Mouse (Mus musculus) forebrain, embryonic 15.5 days (tissue): ENCODE results near the gene Gprasp1. TPM values are rescaled to one million over a fixed set of nuclear protein-coding genes. Genes with fewer than 3 reads are reported as not detected.
"Not testable (repeated sequence)": the region's sequence is repeated elsewhere in the genome, so short reads cannot be mapped to it uniquely, and the experiment has no call there.

Experiments used
- ATAC-seq: fragments of 200-750 bp; cut with Nextera tagmentation; replicated peaks from 2 replicates; pipeline ENCODE4 v1.8.0; 2017; ENCODE audit warnings: mild to moderate bottlenecking, moderate TSS enrichment, moderate library complexity
- H3K27ac ChIP-seq: fragments of 300-500 bp; sonication (generic); replicated peaks from 2 replicates; pipeline ENCODE4 v1.5.1; 2015; ENCODE audit warnings: mild to moderate bottlenecking, inconsistent platforms
- H3K27me3 ChIP-seq: fragments of 300-500 bp; sonication (generic); 2 replicates; pipeline ENCODE4 v1.6.1; 2015; ENCODE audit warnings: inconsistent platforms
- H3K36me3 ChIP-seq: fragments of 300-500 bp; sonication (generic); 2 replicates; pipeline ENCODE4 v1.6.1; 2015; ENCODE audit warnings: mild to moderate bottlenecking, inconsistent platforms
- H3K4me1 ChIP-seq: fragments of 300-500 bp; sonication (generic); 2 replicates; pipeline ENCODE4 v1.6.1; 2015; ENCODE audit warnings: inconsistent platforms
- H3K4me2 ChIP-seq: fragments of 300-500 bp; sonication (generic); replicated peaks from 2 replicates; pipeline ENCODE4 v1.6.1; 2015; ENCODE audit warnings: mild to moderate bottlenecking, inconsistent platforms
- H3K4me3 ChIP-seq: fragments of 300-500 bp; sonication (generic); 2 replicates; pipeline ENCODE4 v1.5.1; 2015; ENCODE audit warnings: mild to moderate bottlenecking, inconsistent platforms
- H3K9ac ChIP-seq: fragments of 300-500 bp; sonication (generic); replicated peaks from 2 replicates; pipeline ENCODE4 v1.6.1; 2015; ENCODE audit warnings: mild to moderate bottlenecking, inconsistent platforms
- H3K9me3 ChIP-seq: fragments of 300-500 bp; sonication (generic); 2 replicates; pipeline ENCODE4 v1.6.1; 2016; ENCODE audit warnings: inconsistent platforms
- WGBS: fragments of 180-500 bp; shearing (Covaris S2); methylation state at CpG from one replicate; pipeline ENCODE4 v1.1.7; 2015; ENCODE audit warnings: mixed read lengths; 5-methylcytosine and 5-hydroxymethylcytosine counted together
- polyA plus RNA-seq: library from polyadenylated mRNA; unstranded; fragments of >200 nt; fragmentation: Nextera tagmentation; extraction: Ambion mirVana; gene quantifications from 2 replicates; pipeline ENCODE4 v1.2.1, GENCODE M21; 2015

Gprasp1 gene
- 123 and 133 TPM in 2 replicates for polyA plus RNA-seq

- no peaks in the 10 kb centered on the region for H3K36me3 ChIP-seq
- H3K9me3 ChIP-seq = no peaks in the 10 kb centered on the region
- no peaks in the 10 kb centered on the region for H3K27me3 ChIP-seq
- 20% methylated on average over 48 of the region's 48 CpGs for WGBS
- peak within 1 kb of the TSS; percentile 64 for H3K9ac ChIP-seq
- peak within 1 kb of the TSS; percentile 94 for H3K27ac ChIP-seq
- H3K4me3 ChIP-seq = peak within 1 kb of the TSS; percentile 67
- peak; percentile 99 for ATAC-seq
- H3K4me1 ChIP-seq = peaks cover 13% of the 10 kb centered on the region; the same call in 1 of the 2 replicates
- peak within 1 kb of the TSS; percentile 46 for H3K4me2 ChIP-seq
Observed at GRCm38 (mm10) chrX:135742304-135743055, at the start of gene Gprasp1, which contains the start of gene Armcx5. TSS of gene Gprasp1 (plus strand) at chrX:135742733. TSS of gene Armcx5 (plus strand) at chrX:135742733.

- Histone ChIP-seq H3K9me3 (no peaks in the 10 kb centered on the region), H3K4me2 (no peak within 1 kb of the TSS), H3K27ac (no peak within 1 kb of the TSS), H3K4me3 (no peak within 1 kb of the TSS), H3K27me3 (no peaks in the 10 kb centered on the region), H3K4me1 (no peaks in the 10 kb centered on the region), H3K9ac (no peak within 1 kb of the TSS), H3K36me3 (no peaks in the 10 kb centered on the region)
- WGBS = 64% methylated on average over 1 of the region's 1 CpGs
- no peak for ATAC-seq
Observed at GRCm38 (mm10) chrX:135693633-135694032, 48.9 kb upstream of the Gprasp1 start, which contains the start of gene Tcp11x2. TSS of gene Tcp11x2 (minus strand) at chrX:135693790.

DNA sequence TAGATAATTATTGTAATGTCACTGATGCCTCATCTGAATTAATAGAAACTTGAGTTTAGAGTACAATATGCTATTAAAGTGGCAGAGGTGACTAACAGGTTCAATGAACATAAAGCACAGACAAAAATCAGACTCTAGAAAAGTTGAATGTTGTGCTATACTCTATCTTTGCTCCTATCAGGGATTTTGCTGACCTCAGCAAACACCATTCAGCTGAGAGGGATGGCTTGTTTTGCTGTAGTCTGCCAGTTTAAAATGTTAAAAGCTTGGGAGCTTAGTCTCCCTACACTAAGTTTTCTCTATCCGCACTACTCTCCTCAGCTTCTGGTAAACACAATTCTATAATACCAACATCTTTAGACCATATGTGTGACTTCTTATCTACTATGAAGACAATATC is 39.4 kb upstream of the Gprasp1 start:
- H3K9me3 ChIP-seq = no peaks in the 10 kb centered on the region
- no peak overlapping the region for H3K27ac ChIP-seq
- no peak overlapping the region for H3K4me3 ChIP-seq
- H3K4me2 ChIP-seq = no peak overlapping the region
- WGBS = 78% methylated on average over 1 of the region's 1 CpGs
- H3K36me3 ChIP-seq = no peaks in the 10 kb centered on the region
- H3K27me3 ChIP-seq = no peaks in the 10 kb centered on the region
- ATAC-seq = no peak
- H3K4me1 ChIP-seq = no peaks in the 10 kb centered on the region
- H3K9ac ChIP-seq = no peak overlapping the region

DNA sequence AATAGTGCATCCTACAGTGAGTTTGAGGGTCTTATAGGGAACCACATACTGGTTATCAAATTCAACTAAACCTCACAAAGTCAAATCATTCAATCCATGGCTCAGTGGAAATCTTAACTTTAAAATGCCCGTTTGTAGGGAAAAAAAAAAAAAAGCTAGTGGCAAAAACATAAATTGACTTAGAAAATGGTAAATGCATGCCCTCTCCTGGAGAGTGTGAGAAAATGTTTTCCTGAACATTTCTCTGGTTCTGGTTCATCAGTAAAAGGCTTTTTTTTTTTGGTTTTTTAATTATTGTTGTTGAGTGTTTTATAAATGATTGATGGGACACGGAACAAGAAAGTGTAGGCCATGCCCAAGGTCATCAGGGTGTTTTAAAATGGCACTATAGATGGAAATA is 38.2 kb upstream of the Gprasp1 start:
- 44% methylated on average over 2 of the region's 2 CpGs for WGBS
- no peak for ATAC-seq
- Histone ChIP-seq H3K4me3 (no peak overlapping the region), H3K9me3 (no peaks in the 10 kb centered on the region), H3K9ac (no peak overlapping the region), H3K4me2 (no peak overlapping the region), H3K36me3 (no peaks in the 10 kb centered on the region), H3K4me1 (no peaks in the 10 kb centered on the region), H3K27me3 (no peaks in the 10 kb centered on the region), H3K27ac (no peak overlapping the region)

- ATAC-seq = no peak
- Histone ChIP-seq H3K4me2 (no peak overlapping the region), H3K4me1 (no peaks in the 10 kb centered on the region), H3K27ac (no peak overlapping the region), H3K27me3 (no peaks in the 10 kb centered on the region), H3K9me3 (no peaks in the 10 kb centered on the region), H3K4me3 (no peak overlapping the region), H3K36me3 (no peaks in the 10 kb centered on the region), H3K9ac (no peak overlapping the region)
- 85% methylated on average over 2 of the region's 2 CpGs for WGBS
Observed at GRCm38 (mm10) chrX:135712845-135713244, 29.7 kb upstream of the Gprasp1 start.

DNA sequence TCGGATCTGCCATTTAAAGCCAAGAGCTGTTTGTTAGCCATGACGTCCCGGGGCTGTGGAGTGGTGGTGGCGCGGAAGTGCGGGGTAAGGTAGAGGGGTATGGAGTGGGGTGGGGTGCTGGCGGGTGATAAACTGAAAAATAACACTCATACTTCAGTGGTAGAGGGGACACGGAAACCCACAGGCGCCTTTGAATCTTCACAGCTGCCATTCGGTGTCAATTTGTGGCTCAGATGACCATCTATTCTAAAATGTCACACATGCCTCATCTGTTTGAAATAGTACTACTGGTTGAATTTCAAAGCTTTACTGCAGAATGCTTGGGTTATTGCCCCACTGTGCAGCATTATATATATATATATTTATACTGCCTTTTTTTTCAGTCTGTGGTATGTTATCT is 17.4 kb upstream of the Gprasp1 start, which contains the start of gene Tmsb15a:
Gene Tmsb15a (minus strand): TSS at position 101 of the 400 bp plus-strand sequence.
- H3K4me2 ChIP-seq = no peak within 1 kb of the TSS
- no peaks in the 10 kb centered on the region for H3K36me3 ChIP-seq
- H3K27ac ChIP-seq = no peak within 1 kb of the TSS
- H3K9ac ChIP-seq = no peak within 1 kb of the TSS
- no peak for ATAC-seq
- H3K4me1 ChIP-seq = no peaks in the 10 kb centered on the region
- H3K9me3 ChIP-seq = no peaks in the 10 kb centered on the region
- H3K4me3 ChIP-seq = no peak within 1 kb of the TSS
- 85% methylated on average over 10 of the region's 10 CpGs for WGBS
- H3K27me3 ChIP-seq = no peaks in the 10 kb centered on the region

DNA sequence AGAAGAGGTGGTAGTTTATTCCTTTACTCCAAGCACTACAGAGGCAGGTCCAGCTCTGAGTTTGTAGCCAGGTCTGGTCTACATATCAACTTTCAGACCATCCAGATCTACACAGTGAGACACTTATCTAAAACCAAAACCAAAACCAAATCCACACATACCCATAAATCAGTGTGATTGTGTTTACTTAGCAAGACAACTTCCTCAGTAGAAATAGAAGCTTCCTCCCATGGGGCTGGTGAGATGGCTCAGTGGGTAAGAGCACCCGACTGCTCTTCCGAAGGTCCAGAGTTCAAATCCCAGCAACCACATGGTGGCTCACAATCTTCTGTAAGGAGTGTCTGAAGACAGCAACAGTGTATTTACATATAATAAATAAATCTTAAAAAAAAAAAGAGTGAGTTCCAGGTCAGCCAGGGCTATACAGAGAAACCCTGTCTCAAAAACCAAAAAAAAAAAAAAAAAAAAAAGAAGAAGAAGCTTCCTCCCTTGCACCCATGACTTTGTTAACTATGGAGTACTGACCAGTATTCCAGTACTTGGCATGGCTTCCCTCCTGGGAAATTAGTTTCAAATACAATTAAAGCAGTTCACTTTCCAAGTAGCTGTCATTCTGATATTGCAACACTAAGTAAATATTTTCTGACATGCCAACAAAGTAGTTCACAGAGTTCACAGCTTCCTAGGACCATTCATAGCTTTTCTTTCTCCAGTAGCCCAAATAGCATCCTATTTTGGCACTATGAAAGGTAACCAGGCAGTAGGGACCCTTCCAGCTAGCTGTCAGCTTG is 3.6 kb upstream of the Gprasp1 start:
- ATAC-seq = no peak
- Histone ChIP-seq H3K9me3 (no peaks in the 10 kb centered on the region), H3K9ac (no peak overlapping the region), H3K27ac (no peak overlapping the region), H3K4me2 (no peak overlapping the region), H3K4me1 (peaks cover 8% of the 10 kb centered on the region; the same call in 1 of the 2 replicates), H3K36me3 (no peaks in the 10 kb centered on the region), H3K4me3 (no peak overlapping the region), H3K27me3 (no peaks in the 10 kb centered on the region)
- 99% methylated on average over 2 of the region's 2 CpGs for WGBS

DNA sequence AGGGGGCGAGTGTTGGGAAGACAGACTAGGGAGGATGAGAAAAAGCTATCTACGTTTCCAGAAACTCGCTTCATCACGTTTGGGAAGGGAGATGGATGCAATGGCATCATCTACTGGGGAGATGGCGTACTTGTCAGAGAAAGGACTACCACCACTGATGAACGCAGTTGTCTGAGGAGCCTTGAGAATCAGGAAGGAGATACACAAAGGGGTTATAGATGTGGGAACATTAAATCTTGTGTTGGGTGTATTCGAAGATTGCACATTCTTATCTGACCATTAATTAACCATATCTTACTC is 473 bp downstream of the Gprasp1 start:
- no peaks in the 10 kb centered on the region for H3K27me3 ChIP-seq
- peaks cover 13% of the 10 kb centered on the region; the same call in 1 of the 2 replicates for H3K4me1 ChIP-seq
- H3K4me2 ChIP-seq = peak overlapping the region; percentile 45
- H3K4me3 ChIP-seq = peak overlapping the region; percentile 67
- H3K9ac ChIP-seq = peak overlapping the region; percentile 64
- H3K27ac ChIP-seq = peak overlapping the region; percentile 94
- ATAC-seq = peak; percentile 45
- H3K36me3 ChIP-seq = no peaks in the 10 kb centered on the region
- 17% methylated on average over 7 of the region's 7 CpGs for WGBS
- no peaks in the 10 kb centered on the region for H3K9me3 ChIP-seq

GRCm38 (mm10) chrX:135745376-135745775 is 2.8 kb downstream of the Gprasp1 start:
- not testable (repeated sequence) for ATAC-seq, H3K36me3 ChIP-seq, H3K27me3 ChIP-seq, H3K4me2 ChIP-seq, H3K9me3 ChIP-seq, H3K9ac ChIP-seq, H3K27ac ChIP-seq, H3K4me3 ChIP-seq
- H3K4me1 ChIP-seq = peaks cover 13% of the 10 kb centered on the region; the same call in 1 of the 2 replicates
- WGBS = 85% methylated on average over 3 of the region's 3 CpGs

DNA sequence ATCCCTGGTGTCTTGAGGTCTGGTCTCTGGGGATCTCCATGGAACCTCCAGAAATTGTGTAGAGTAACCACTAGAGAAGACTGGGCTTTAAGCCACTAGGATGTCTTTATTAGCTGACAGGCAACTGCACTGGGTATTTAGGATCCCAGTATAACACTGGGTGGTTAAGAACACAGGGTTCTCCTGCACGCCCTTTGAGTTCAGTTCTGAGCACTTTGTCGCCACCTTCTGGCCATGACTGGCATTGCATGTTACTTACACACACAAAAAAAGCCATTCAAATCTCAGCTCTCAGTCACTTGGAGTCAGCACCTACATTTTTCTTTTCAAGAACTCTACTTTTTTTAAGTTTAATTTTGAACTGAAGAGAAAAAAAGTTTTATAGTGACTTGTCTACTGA is 10.3 kb downstream of the Gprasp1 start:
- H3K4me3 ChIP-seq = no peak overlapping the region
- no peak overlapping the region for H3K27ac ChIP-seq
- H3K9me3 ChIP-seq = no peaks in the 10 kb centered on the region
- H3K9ac ChIP-seq = no peak overlapping the region
- H3K36me3 ChIP-seq = peaks cover 5% of the 10 kb centered on the region; the same call in 1 of the 2 replicates
- ATAC-seq = 0 out of 2 replicates have a peak, but pooled peaks have one; percentile 55
- H3K4me1 ChIP-seq = no peaks in the 10 kb centered on the region
- no peaks in the 10 kb centered on the region for H3K27me3 ChIP-seq
- no peak overlapping the region for H3K4me2 ChIP-seq
- 7% methylated on average over 2 of the region's 2 CpGs for WGBS

GRCm38 (mm10) chrX:135761707-135762106 is 19.2 kb downstream of the Gprasp1 start:
- Histone ChIP-seq H3K4me3 (no peak overlapping the region), H3K9ac (no peak overlapping the region), H3K9me3 (no peaks in the 10 kb centered on the region), H3K27me3 (no peaks in the 10 kb centered on the region), H3K27ac (no peak overlapping the region), H3K4me2 (no peak overlapping the region), H3K4me1 (no peaks in the 10 kb centered on the region), H3K36me3 (peaks cover 5% of the 10 kb centered on the region; the same call in 1 of the 2 replicates)
- ATAC-seq = no peak

DNA sequence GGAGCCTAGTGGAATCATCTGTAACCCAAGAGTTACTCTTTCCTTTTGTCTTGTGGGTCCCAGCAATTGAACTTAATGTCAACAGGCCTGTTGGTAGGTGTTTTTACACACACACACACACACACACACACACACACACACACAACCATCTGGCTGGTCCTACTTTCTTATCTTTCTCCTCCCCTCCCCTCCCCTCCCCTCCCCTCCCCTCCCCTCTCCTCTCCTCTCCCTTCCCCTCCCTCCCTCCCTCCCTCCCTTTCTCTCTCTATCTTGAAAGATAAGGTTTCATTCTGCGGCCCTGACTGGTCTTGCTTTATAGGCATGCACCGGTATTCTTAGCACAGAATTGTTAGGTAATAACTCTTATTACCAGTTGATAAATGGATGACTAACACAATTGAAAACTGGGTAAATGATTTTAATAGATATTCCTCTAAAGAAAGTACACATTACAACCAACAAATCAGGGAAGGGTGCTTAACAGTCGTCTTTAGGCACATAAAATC is 25.6 kb downstream of the Gprasp1 start:
- H3K27ac ChIP-seq = no peak overlapping the region
- no peaks in the 10 kb centered on the region for H3K9me3 ChIP-seq
- H3K4me1 ChIP-seq = no peaks in the 10 kb centered on the region
- 67% methylated on average over 2 of the region's 3 CpGs for WGBS
- no peak overlapping the region for H3K4me2 ChIP-seq
- no peaks in the 10 kb centered on the region for H3K36me3 ChIP-seq
- H3K27me3 ChIP-seq = no peaks in the 10 kb centered on the region
- no peak for ATAC-seq
- no peak overlapping the region for H3K4me3 ChIP-seq
- H3K9ac ChIP-seq = no peak overlapping the region
